In genomic region chr7:19000421-19000820, GRCm38 (mm10) we compare ENCODE assay signal across 9 mouse cellular contexts. TPM values are rescaled to one million over a fixed set of nuclear protein-coding genes. Genes with fewer than 3 reads are reported as not detected.
DNase-seq lines count a peak whose midpoint lies in the region; ATAC-seq and TF ChIP-seq lines count a peak whose summit lies in the region.
"Had no signal": no experiment of that assay in that cellular context is flagged by ENCODE, and none has a peak within 500 bp of the region (broad histone marks: within the 10 kb centered on the region; RNA-seq: fewer than 3 reads in every experiment).

No protein-coding gene starts in this region.

- intact Hi-C loops in gastrocnemius, postnatal 36 days (cut with DNase I), result no loop called here

- no peak for ATAC-seq in lung, embryonic 14.5 days (ENCODE audit: insufficient read depth)
- ATAC-seq in forebrain, embryonic 13.5 days, result no peak
- ATAC-seq in limb, embryonic 13.5 days (ENCODE audit: low FRiP score, low read depth), result no peak
- ATAC-seq in stomach, postnatal 0 days (ENCODE audit: low FRiP score, low TSS enrichment), result no peak

- DNase-seq in lung, embryonic 14.5 days, result no peak
- DNase-seq in lung, postnatal 36 days, result no peak
- DNase-seq in stomach, postnatal 0 days (ENCODE audit: low spot score), result peak; percentile 32
- no peak for DNase-seq in urinary bladder, postnatal 25 days (ENCODE audit: low spot score)
- DNase-seq in gastrocnemius, postnatal 36 days, result no peak
- DNase-seq in ovary, adult 18-20 months (ENCODE audit: low spot score), result no peak

- peak overlapping the region; percentile 61 for H3K4me2 ChIP-seq in lung, embryonic 14.5 days
- H3K4me2 ChIP-seq in forebrain, embryonic 13.5 days, result peak overlapping the region; percentile 40
- peak overlapping the region; percentile 55 for H3K4me2 ChIP-seq in limb, embryonic 13.5 days (replicated peaks)
- peak overlapping the region; percentile 45 for H3K4me2 ChIP-seq in stomach, postnatal 0 days (replicated peaks; ENCODE audit: low read depth)

- H3K36me3 ChIP-seq in lung, embryonic 14.5 days (ENCODE audit: insufficient read depth), result peaks cover 10% of the 10 kb centered on the region
- H3K36me3 ChIP-seq in forebrain, embryonic 13.5 days (ENCODE audit: poor library complexity, severe bottlenecking), result peaks cover 15% of the 10 kb centered on the region
- peaks cover 24% of the 10 kb centered on the region for H3K36me3 ChIP-seq in limb, embryonic 13.5 days
- H3K36me3 ChIP-seq in stomach, postnatal 0 days (ENCODE audit: control insufficient read depth, insufficient read depth, low read length), result no peaks in the 10 kb centered on the region

- WGBS in lung, embryonic 14.5 days, result 52% methylated on average over 10 of the region's 10 CpGs
- 51% methylated on average over 10 of the region's 10 CpGs for WGBS in forebrain, embryonic 13.5 days
- WGBS in limb, embryonic 13.5 days, result 54% methylated on average over 10 of the region's 10 CpGs
- 50% methylated on average over 10 of the region's 10 CpGs for WGBS in stomach, postnatal 0 days

- TF ChIP-seq EP300 in stomach, postnatal 0 days (optimal IDR thresholded peaks at IDR 0.05), result no peak

- no peaks in the 10 kb centered on the region for H3K9me3 ChIP-seq in lung, embryonic 14.5 days (ENCODE audit: low read depth, low read length)
- H3K9me3 ChIP-seq in forebrain, embryonic 13.5 days (replicated peaks), result no peaks in the 10 kb centered on the region
- H3K9me3 ChIP-seq in limb, embryonic 13.5 days, result no peaks in the 10 kb centered on the region
- H3K9me3 ChIP-seq in stomach, postnatal 0 days (ENCODE audit: control insufficient read depth, low read length), result no peaks in the 10 kb centered on the region

- peak overlapping the region; percentile 36 for H3K4me3 ChIP-seq in lung, embryonic 14.5 days (ENCODE audit: low read depth, low read length)
- peak overlapping the region; percentile 21 for H3K4me3 ChIP-seq in forebrain, embryonic 13.5 days
- peak overlapping the region; percentile 33 for H3K4me3 ChIP-seq in limb, embryonic 13.5 days
- peak overlapping the region; percentile 24 for H3K4me3 ChIP-seq in stomach, postnatal 0 days (ENCODE audit: low read depth, low read length)

- H3K9ac ChIP-seq in lung, embryonic 14.5 days, result peak overlapping the region; percentile 46
- H3K9ac ChIP-seq in forebrain, embryonic 13.5 days, result peak overlapping the region; percentile 36; the same call in 1 of the 2 replicates
- peak overlapping the region; percentile 53 for H3K9ac ChIP-seq in limb, embryonic 13.5 days
- peak overlapping the region; percentile 27; the same call in 1 of the 2 replicates for H3K9ac ChIP-seq in stomach, postnatal 0 days (ENCODE audit: low read length)

- no peaks in the 10 kb centered on the region for H3K27me3 ChIP-seq in lung, embryonic 14.5 days (ENCODE audit: insufficient read depth, low read length)
- no peaks in the 10 kb centered on the region for H3K27me3 ChIP-seq in forebrain, embryonic 13.5 days
- no peaks in the 10 kb centered on the region for H3K27me3 ChIP-seq in limb, embryonic 13.5 days
- H3K27me3 ChIP-seq in stomach, postnatal 0 days (ENCODE audit: control insufficient read depth, insufficient read depth, low read length), result no peaks in the 10 kb centered on the region

- no peak overlapping the region for H3K27ac ChIP-seq in lung, embryonic 14.5 days (ENCODE audit: low read depth)
- no peak overlapping the region for H3K27ac ChIP-seq in forebrain, embryonic 13.5 days
- no peak overlapping the region for H3K27ac ChIP-seq in limb, embryonic 13.5 days
- 0 out of 2 replicates have a peak overlapping the region, but pooled peaks have one; percentile 13 for H3K27ac ChIP-seq in stomach, postnatal 0 days (replicated peaks)

- H3K4me1 ChIP-seq in lung, embryonic 14.5 days (ENCODE audit: insufficient read depth), result peaks cover 10% of the 10 kb centered on the region
- H3K4me1 ChIP-seq in forebrain, embryonic 13.5 days, result peaks cover 27% of the 10 kb centered on the region
- H3K4me1 ChIP-seq in limb, embryonic 13.5 days, result peaks cover 32% of the 10 kb centered on the region
- peaks cover 8% of the 10 kb centered on the region for H3K4me1 ChIP-seq in stomach, postnatal 0 days (replicated peaks; ENCODE audit: control insufficient read depth, insufficient read depth)

- TF ChIP-seq CTCF in lung, embryonic 14.5 days (IDR thresholded peaks at IDR 0.05; ENCODE audit: low read depth), result no peak
- TF ChIP-seq CTCF in stomach, postnatal 0 days (IDR thresholded peaks at IDR 0.05; ENCODE audit: low read depth), result no peak

RNA-seq across cellular contexts. Expression of gene Irf2bp1, which starts 3.4 kb away (rescaled TPM):
- polyA plus RNA-seq in lung, embryonic 14.5 days (2014; fragmentation: Nextera tagmentation; extraction: Ambion mirVana), result 27.3 and 35.0 TPM in 2 replicates
- polyA plus RNA-seq in forebrain, embryonic 13.5 days (2015; fragmentation: Nextera tagmentation; extraction: Ambion mirVana), result 22.1 and 23.3 TPM in 2 replicates
- polyA plus RNA-seq in limb, embryonic 13.5 days (2015; fragmentation: Nextera tagmentation; extraction: Ambion mirVana), result 26.3 and 26.9 TPM in 2 replicates
- 9.8 and 12.0 TPM in 2 replicates for polyA plus RNA-seq in stomach, postnatal 0 days (2015; fragmentation: Nextera tagmentation; extraction: Ambion mirVana)
- 10 to 100 TPM; 13.8 to 15.1 TPM for total RNA-seq in gastrocnemius, postnatal 36 days (2021)

RNA-seq across cellular contexts. Expression of gene Mypop, which starts 9.4 kb away (rescaled TPM):
- 3.7 and 4.8 TPM in 2 replicates for polyA plus RNA-seq in lung, embryonic 14.5 days (2014; fragmentation: Nextera tagmentation; extraction: Ambion mirVana)
- polyA plus RNA-seq in forebrain, embryonic 13.5 days (2015; fragmentation: Nextera tagmentation; extraction: Ambion mirVana), result 2.8 TPM in 2 replicates
- polyA plus RNA-seq in limb, embryonic 13.5 days (2015; fragmentation: Nextera tagmentation; extraction: Ambion mirVana), result 5.2 and 6.3 TPM in 2 replicates
- 1.3 and 1.4 TPM in 2 replicates for polyA plus RNA-seq in stomach, postnatal 0 days (2015; fragmentation: Nextera tagmentation; extraction: Ambion mirVana)
- total RNA-seq in gastrocnemius, postnatal 36 days (2021), result 1 to 10 TPM; 4.7 to 6.4 TPM

RNA-seq across cellular contexts. Expression of gene Nanos2, which starts 13.2 kb away (rescaled TPM):
- polyA plus RNA-seq in lung, embryonic 14.5 days (2014; fragmentation: Nextera tagmentation; extraction: Ambion mirVana), result not detected in 2 replicates
- 0.68 and 0.69 TPM in 2 replicates for polyA plus RNA-seq in forebrain, embryonic 13.5 days (2015; fragmentation: Nextera tagmentation; extraction: Ambion mirVana)
- polyA plus RNA-seq in limb, embryonic 13.5 days (2015; fragmentation: Nextera tagmentation; extraction: Ambion mirVana), result not detected in 2 replicates
- not detected in 2 replicates for polyA plus RNA-seq in stomach, postnatal 0 days (2015; fragmentation: Nextera tagmentation; extraction: Ambion mirVana)
- not detected for total RNA-seq in gastrocnemius, postnatal 36 days (2021)
- total RNA-seq: neutrophil, adult 5-6 weeks had no signal

RNA-seq across cellular contexts. Expression of gene Foxa3, which starts 22.9 kb away (rescaled TPM):
- 2.2 and 2.3 TPM in 2 replicates for polyA plus RNA-seq in lung, embryonic 14.5 days (2014; fragmentation: Nextera tagmentation; extraction: Ambion mirVana)
- polyA plus RNA-seq in forebrain, embryonic 13.5 days (2015; fragmentation: Nextera tagmentation; extraction: Ambion mirVana), result not detected in 2 replicates
- polyA plus RNA-seq in limb, embryonic 13.5 days (2015; fragmentation: Nextera tagmentation; extraction: Ambion mirVana), result 3.5 and 4.1 TPM in 2 replicates
- 39.2 and 46.0 TPM in 2 replicates for polyA plus RNA-seq in stomach, postnatal 0 days (2015; fragmentation: Nextera tagmentation; extraction: Ambion mirVana)
- total RNA-seq in gastrocnemius, postnatal 36 days (2021), result not detected
- total RNA-seq: neutrophil, adult 5-6 weeks had no signal

RNA-seq across cellular contexts. Expression of gene Sympk, which starts 23.8 kb away (rescaled TPM):
- 22.9 and 26.8 TPM in 2 replicates for polyA plus RNA-seq in lung, embryonic 14.5 days (2014; fragmentation: Nextera tagmentation; extraction: Ambion mirVana)
- polyA plus RNA-seq in forebrain, embryonic 13.5 days (2015; fragmentation: Nextera tagmentation; extraction: Ambion mirVana), result 34.3 and 36.7 TPM in 2 replicates
- 33.6 and 37.8 TPM in 2 replicates for polyA plus RNA-seq in limb, embryonic 13.5 days (2015; fragmentation: Nextera tagmentation; extraction: Ambion mirVana)
- polyA plus RNA-seq in stomach, postnatal 0 days (2015; fragmentation: Nextera tagmentation; extraction: Ambion mirVana), result 9.1 and 9.6 TPM in 2 replicates
- total RNA-seq in gastrocnemius, postnatal 36 days (2021), result 10 to 100 TPM; 61.8 to 65.7 TPM
